In genomic region chr5:41893351-41893750, GRCm38 (mm10) we compare ENCODE assay signal across 18 mouse cellular contexts. TPM values are rescaled to one million over a fixed set of nuclear protein-coding genes. Genes with fewer than 3 reads are reported as not detected.
DNase-seq lines count a peak whose midpoint lies in the region; TF ChIP-seq lines count a peak whose summit lies in the region.
"Had no signal": no experiment of that assay in that cellular context is flagged by ENCODE, and none has a peak within 500 bp of the region (broad histone marks: within the 10 kb centered on the region; RNA-seq: fewer than 3 reads in every experiment).

No protein-coding gene starts in this region.

- peaks cover 4% of the 10 kb centered on the region in 2 experiments; a peak in 2 of 4 replicates for H3K4me1 ChIP-seq in ES-E14 (ENCODE audit: control insufficient read depth in 2 of 2, insufficient read depth in 2 of 2, low read length in 2 of 2, poor library complexity in 1 of 2)
- H3K4me1 ChIP-seq: embryonic facial prominence, embryonic 10.5 days; embryonic facial prominence, embryonic 12.5 days had no signal

- DNase-seq in ES-E14 (ENCODE audit: low read depth, low spot score) (peak; percentile 46), R1 (ENCODE audit: low read depth, low spot score) (peak; percentile 62)
- no peak for DNase-seq in cerebellum, postnatal 4 days (ENCODE audit: low spot score in 2 of 2)
- no peak for DNase-seq in left cerebral cortex, postnatal 4 days
- no peak for DNase-seq in heart, adult 8-10 months (ENCODE audit: low spot score)
- DNase-seq: adrenal gland, adult 8-10 months; adrenal gland, postnatal 14 days; adrenal gland, postnatal 36 days; cerebellum, adult 11-12 months; cerebellum, adult 2 months; cerebellum, adult 9-11 months; cerebellum, postnatal 14 days; cerebellum, postnatal 36 days; forebrain, postnatal 0 days had no signal

- H3K36me3 ChIP-seq in ES-E14 (ENCODE audit: control insufficient read depth, insufficient read depth, low read length, poor library complexity, severe bottlenecking), result no peaks in the 10 kb centered on the region
- H3K36me3 ChIP-seq: embryonic facial prominence, embryonic 10.5 days; embryonic facial prominence, embryonic 12.5 days; forebrain, embryonic 15.5 days had no signal

- no peak overlapping the region for H3K27ac ChIP-seq in ES-E14 (ENCODE audit: insufficient read depth, low read depth, low read length, poor library complexity, severe bottlenecking)
- H3K27ac ChIP-seq: embryonic facial prominence, embryonic 10.5 days; embryonic facial prominence, embryonic 12.5 days; forebrain, embryonic 13.5 days; forebrain, embryonic 15.5 days had no signal

- H3K4me3 ChIP-seq in ES-E14 (ENCODE audit: insufficient read depth in 1 of 2, low read depth in 1 of 2, low read length in 2 of 2, poor library complexity in 1 of 2, severe bottlenecking in 1 of 2), result no peak overlapping the region
- H3K4me3 ChIP-seq: embryonic facial prominence, embryonic 10.5 days; embryonic facial prominence, embryonic 12.5 days; forebrain, embryonic 13.5 days; forebrain, embryonic 15.5 days had no signal

- H3K9ac ChIP-seq in ES-E14 (ENCODE audit: insufficient read depth, low read depth, low read length, poor library complexity, severe bottlenecking), result no peak overlapping the region
- H3K9ac ChIP-seq: embryonic facial prominence, embryonic 12.5 days; forebrain, embryonic 13.5 days; forebrain, embryonic 15.5 days; forebrain, postnatal 0 days had no signal

- intact Hi-C loops in left cerebral cortex, postnatal 4 days (cut with DNase I), result no loop called here

- no peaks in the 10 kb centered on the region for H3K9me3 ChIP-seq in ES-E14 (ENCODE audit: control insufficient read depth, insufficient read depth, low read depth, low read length)
- H3K9me3 ChIP-seq: embryonic facial prominence, embryonic 10.5 days; embryonic facial prominence, embryonic 12.5 days; forebrain, embryonic 13.5 days; forebrain, embryonic 15.5 days had no signal

- in situ Hi-C loops in ES-E14 (cut with MboI; ENCODE audit: low sequenced_read_pairs in 2 of 2, unreplicated experiment in 2 of 2), result loop anchor here in 1 of 2 experiments (25.0 kb wide), 1 partner anchor 294 kb away; no protein-coding TSS in a partner anchor

TF ChIP-seq in ES-E14, 5 proteins besides CTCF, POLR2A, EP300 and RAD21:
- TF ChIP-seq ZC3H11A (IDR thresholded peaks at IDR 0.05; ENCODE audit: borderline replicate concordance, low read depth, low read length) (no peak), MAFK (IDR thresholded peaks at IDR 0.05; ENCODE audit: insufficient read depth, low read depth, low read length) (no peak), HCFC1 (IDR thresholded peaks at IDR 0.05; ENCODE audit: borderline replicate concordance, insufficient read depth, low read length) (no peak), ZNF384 (IDR thresholded peaks at IDR 0.05; ENCODE audit: low read depth, low read length) (no peak), CHD2 (IDR thresholded peaks at IDR 0.05; ENCODE audit: low read depth, low read length) (no peak)

RNA-seq across cellular contexts. Expression of gene Bod1l, which starts 49.2 kb away (rescaled TPM):
- 67.2 and 71.0 TPM in 2 replicates for total RNA-seq in ES-E14 (2012; rRNA removed)
- total RNA-seq in left cerebral cortex, postnatal 4 days (2021), result 10 to 100 TPM; 32.0 to 32.2 TPM
- 10 to 100 TPM; 18.0 to 18.6 (median 18.4) TPM for total RNA-seq in heart, adult 8-10 months (2022)

Comparison
In these comparisons a context has a peak if more than half of its experiments do, and no peak if none do; other contexts are left out.
1. DNase-seq: peak in ES-E14 (single experiment) and R1 (single experiment); none in cerebellum, postnatal 4 days (0 of 2), left cerebral cortex, postnatal 4 days (single experiment) and heart, adult 8-10 months (single experiment).